Mouse (Mus musculus) limb, embryonic 15.5 days (tissue): ENCODE measurements around the gene Cdca3. TPM values are rescaled to one million over a fixed set of nuclear protein-coding genes. Genes with fewer than 3 reads are reported as not detected.
A peak's percentile ranks its signal among the peaks of the same experiment; 100 is the strongest.

Experiments used
- ATAC-seq: fragments of 200-750 bp; cut with Nextera tagmentation; 2 replicates; pipeline ENCODE4 v1.8.0; 2017; ENCODE audit warnings: low read depth, moderate TSS enrichment; ENCODE audit not compliant: insufficient number of reproducible peaks, low FRiP score, low TSS enrichment
- H3K27ac ChIP-seq: fragments of 300-500 bp; sonication (generic); 2 replicates; pipeline ENCODE4 v1.5.1; 2015; ENCODE audit warnings: moderate library complexity, mild to moderate bottlenecking, inconsistent platforms
- H3K27me3 ChIP-seq: fragments of 300-500 bp; sonication (generic); 2 replicates; pipeline ENCODE4 v1.6.1; 2015; ENCODE audit warnings: inconsistent platforms
- H3K36me3 ChIP-seq: fragments of 300-500 bp; sonication (generic); 2 replicates; pipeline ENCODE4 v1.6.1; 2015; ENCODE audit warnings: inconsistent platforms
- H3K4me1 ChIP-seq: fragments of 300-500 bp; sonication (generic); 2 replicates; pipeline ENCODE4 v1.6.1; 2015; ENCODE audit warnings: inconsistent platforms
- H3K4me2 ChIP-seq: fragments of 300-500 bp; sonication (generic); 2 replicates; pipeline ENCODE4 v1.6.1; 2015; ENCODE audit warnings: mild to moderate bottlenecking, inconsistent platforms
- H3K4me3 ChIP-seq: fragments of 300-500 bp; sonication (generic); 2 replicates; pipeline ENCODE4 v1.5.1; 2015; ENCODE audit warnings: mild to moderate bottlenecking, inconsistent platforms
- H3K9ac ChIP-seq: fragments of 300-500 bp; sonication (generic); 2 replicates; pipeline ENCODE4 v1.6.1; 2015; ENCODE audit warnings: inconsistent platforms
- H3K9me3 ChIP-seq: fragments of 300-500 bp; sonication (generic); 2 replicates; pipeline ENCODE4 v1.6.1; 2016; ENCODE audit warnings: inconsistent platforms
- WGBS: fragments of 180-500 bp; shearing (Covaris S2); methylation state at CpG from one replicate; pipeline ENCODE4 v1.1.7; 2015; 5-methylcytosine and 5-hydroxymethylcytosine counted together
- polyA plus RNA-seq: library from polyadenylated mRNA; unstranded; fragments of >200 nt; fragmentation: Nextera tagmentation; extraction: Ambion mirVana; gene quantifications from 2 replicates; pipeline ENCODE4 v1.2.1, GENCODE M21; 2015

The Cdca3 gene
- polyA plus RNA-seq, 1 experiment from 2014 or later: 124 TPM

- no peaks in the 10 kb centered on the region for H3K9me3 ChIP-seq
- H3K36me3 ChIP-seq: no peaks in the 10 kb centered on the region
- no peak for ATAC-seq
- no peak overlapping the region for H3K27ac ChIP-seq
- no peak overlapping the region for H3K4me3 ChIP-seq
- H3K4me2 ChIP-seq: no peak overlapping the region
- peaks cover 66% of the 10 kb centered on the region for H3K4me1 ChIP-seq
- H3K9ac ChIP-seq: no peak overlapping the region
- H3K27me3 ChIP-seq: no peaks in the 10 kb centered on the region
- WGBS: 83% methylated on average over 19 of the region's 19 CpGs
Measured at GRCm38 (mm10) chr6:124861266-124861665, 31.9 kb downstream of the Cdca3 start.

GRCm38 (mm10) chr6:124861802-124862201, 32.5 kb downstream of the Cdca3 start:
- Histone ChIP-seq H3K4me1 (peaks cover 63% of the 10 kb centered on the region), H3K9ac (no peak overlapping the region), H3K4me3 (no peak overlapping the region), H3K4me2 (no peak overlapping the region), H3K27me3 (no peaks in the 10 kb centered on the region), H3K36me3 (no peaks in the 10 kb centered on the region), H3K27ac (no peak overlapping the region), H3K9me3 (no peaks in the 10 kb centered on the region)
- 43% methylated on average over 3 of the region's 3 CpGs for WGBS
- ATAC-seq: no peak

GRCm38 (mm10) chr6:124862406-124863124, 33.2 kb downstream of the Cdca3 start:
- H3K27ac ChIP-seq: no peak overlapping the region
- H3K4me3 ChIP-seq: peak overlapping the region; percentile 52
- peaks cover 63% of the 10 kb centered on the region for H3K4me1 ChIP-seq
- peak overlapping the region; percentile 93 for H3K4me2 ChIP-seq
- H3K9me3 ChIP-seq: no peaks in the 10 kb centered on the region
- H3K9ac ChIP-seq: no peak overlapping the region
- H3K36me3 ChIP-seq: no peaks in the 10 kb centered on the region
- WGBS: 9% methylated on average over 8 of the region's 8 CpGs
- no peaks in the 10 kb centered on the region for H3K27me3 ChIP-seq
- no peak for ATAC-seq

GRCm38 (mm10) chr6:124863125-124863657, 33.8 kb downstream of the Cdca3 start:
- Histone ChIP-seq H3K4me1 (peaks cover 57% of the 10 kb centered on the region), H3K27ac (peak overlapping the region; percentile 22; the same call in 1 of the 2 replicates), H3K9me3 (no peaks in the 10 kb centered on the region), H3K4me3 (peak overlapping the region; percentile 52), H3K36me3 (no peaks in the 10 kb centered on the region), H3K27me3 (no peaks in the 10 kb centered on the region), H3K9ac (no peak overlapping the region), H3K4me2 (peak overlapping the region; percentile 93)
- no peak for ATAC-seq
- WGBS: under 1% methylated on average over 10 of the region's 16 CpGs

- peaks cover 52% of the 10 kb centered on the region for H3K4me1 ChIP-seq
- H3K9me3 ChIP-seq: no peaks in the 10 kb centered on the region
- no peaks in the 10 kb centered on the region for H3K27me3 ChIP-seq
- peak within 1 kb of the TSS; percentile 52 for H3K4me3 ChIP-seq
- H3K27ac ChIP-seq: peak within 1 kb of the TSS; percentile 33; the same call in 1 of the 2 replicates
- peak within 1 kb of the TSS; percentile 50 for H3K9ac ChIP-seq
- ATAC-seq: peak; percentile 52; the same call in 1 of the 2 replicates
- no peaks in the 10 kb centered on the region for H3K36me3 ChIP-seq
- peak within 1 kb of the TSS; percentile 93 for H3K4me2 ChIP-seq
- WGBS: under 1% methylated on average over 34 of the region's 43 CpGs
Measured at GRCm38 (mm10) chr6:124863658-124864298, 34.4 kb downstream of the Cdca3 start, which contains the start of gene Gpr162. Gene Gpr162 (minus strand): TSS chr6:124863983.

GRCm38 (mm10) chr6:124865766-124866362, 36.5 kb downstream of the Cdca3 start:
- H3K36me3 ChIP-seq: no peaks in the 10 kb centered on the region
- H3K4me3 ChIP-seq: no peak overlapping the region
- no peak for ATAC-seq
- no peaks in the 10 kb centered on the region for H3K27me3 ChIP-seq
- H3K27ac ChIP-seq: no peak overlapping the region
- peaks cover 39% of the 10 kb centered on the region for H3K4me1 ChIP-seq
- H3K9me3 ChIP-seq: no peaks in the 10 kb centered on the region
- 30% methylated on average over 17 of the region's 18 CpGs for WGBS
- no peak overlapping the region for H3K4me2 ChIP-seq
- no peak overlapping the region for H3K9ac ChIP-seq

- WGBS: 55% methylated on average over 6 of the region's 7 CpGs
- no peak for ATAC-seq
- Histone ChIP-seq H3K4me1 (peaks cover 32% of the 10 kb centered on the region), H3K27me3 (no peaks in the 10 kb centered on the region), H3K4me3 (no peak overlapping the region), H3K9me3 (no peaks in the 10 kb centered on the region), H3K4me2 (no peak overlapping the region), H3K36me3 (no peaks in the 10 kb centered on the region), H3K27ac (no peak overlapping the region), H3K9ac (no peak overlapping the region)
Measured at GRCm38 (mm10) chr6:124866560-124866959, 37.2 kb downstream of the Cdca3 start.

- Histone ChIP-seq H3K4me3 (no peak overlapping the region), H3K9ac (no peak overlapping the region), H3K27me3 (no peaks in the 10 kb centered on the region), H3K27ac (no peak overlapping the region), H3K36me3 (no peaks in the 10 kb centered on the region), H3K9me3 (no peaks in the 10 kb centered on the region), H3K4me2 (no peak overlapping the region), H3K4me1 (no peaks in the 10 kb centered on the region)
- no peak for ATAC-seq
- WGBS: 42% methylated on average over 2 of the region's 3 CpGs
Measured at GRCm38 (mm10) chr6:124874348-124874747, 45.0 kb downstream of the Cdca3 start.

- Histone ChIP-seq H3K27me3 (no peaks in the 10 kb centered on the region), H3K4me3 (no peak overlapping the region), H3K4me1 (no peaks in the 10 kb centered on the region), H3K27ac (no peak overlapping the region), H3K36me3 (no peaks in the 10 kb centered on the region), H3K4me2 (no peak overlapping the region), H3K9ac (no peak overlapping the region), H3K9me3 (no peaks in the 10 kb centered on the region)
- no peak for ATAC-seq
- 53% methylated on average over 6 of the region's 6 CpGs for WGBS
Measured at GRCm38 (mm10) chr6:124879390-124879789, 50.0 kb downstream of the Cdca3 start.

GRCm38 (mm10) chr6:124881821-124882220, 52.5 kb downstream of the Cdca3 start:
- 0 out of 2 replicates have a peak, but pooled peaks cover 4% of the 10 kb centered on the region for H3K4me1 ChIP-seq
- 92% methylated on average over 9 of the region's 9 CpGs for WGBS
- H3K4me3 ChIP-seq: no peak overlapping the region

More at GRCm38 (mm10) chr6:124881821-124882220, 52.5 kb downstream of the Cdca3 start:
- H3K4me2 ChIP-seq: no peak overlapping the region
- H3K9me3 ChIP-seq: no peaks in the 10 kb centered on the region
- ATAC-seq: no peak
- no peak overlapping the region for H3K9ac ChIP-seq
- no peaks in the 10 kb centered on the region for H3K27me3 ChIP-seq
- no peak overlapping the region for H3K27ac ChIP-seq
- no peaks in the 10 kb centered on the region for H3K36me3 ChIP-seq
